Mouse (Mus musculus): ENCODE measurements around the gene Cops7a.

Cops7a gene

GRCm38 (mm10) chr6:124965088-124965719 lies at the start of gene Cops7a:
TSS of gene Cops7a (minus strand) at chr6:124965538.
- DNase-seq = peak; percentile 98

GRCm38 (mm10) chr6:125009181-125010073 lies 44.1 kb upstream of the Cops7a start:
- DNase-seq = peak; percentile 88

GRCm38 (mm10) chr6:125009129-125009180 lies 43.6 kb upstream of the Cops7a start, which contains the start of gene Zfp384:
TSS of gene Zfp384 (plus strand) at chr6:125009145.
- no peak for DNase-seq

- DNase-seq = peak; percentile 97
Observed at GRCm38 (mm10) chr6:125008586-125009128, 43.3 kb upstream of the Cops7a start.

GRCm38 (mm10) chr6:125008060-125008459 lies 42.7 kb upstream of the Cops7a start:
- DNase-seq = no peak

- no peak for DNase-seq
Observed at GRCm38 (mm10) chr6:125005086-125005485, 39.7 kb upstream of the Cops7a start.

GRCm38 (mm10) chr6:125003706-125004105 lies 38.4 kb upstream of the Cops7a start:
- DNase-seq = no peak

- no peak for DNase-seq
Observed at GRCm38 (mm10) chr6:124999546-124999945, 34.2 kb upstream of the Cops7a start.

- DNase-seq = no peak
Observed at GRCm38 (mm10) chr6:124999091-124999490, 33.8 kb upstream of the Cops7a start.

- no peak for DNase-seq
Observed at GRCm38 (mm10) chr6:124998066-124998465, 32.7 kb upstream of the Cops7a start.

- peak; percentile 89 for DNase-seq
Observed at GRCm38 (mm10) chr6:124996551-124997501, 31.5 kb upstream of the Cops7a start, which contains the start of gene Pianp. TSS of gene Pianp (plus strand) at chr6:124996694.

GRCm38 (mm10) chr6:124995831-124996403 lies 30.6 kb upstream of the Cops7a start:
- no peak for DNase-seq

GRCm38 (mm10) chr6:124995246-124995645 lies 29.9 kb upstream of the Cops7a start:
- DNase-seq = no peak

GRCm38 (mm10) chr6:124993876-124994275 lies 28.5 kb upstream of the Cops7a start:
- no peak for DNase-seq

GRCm38 (mm10) chr6:124993365-124993764 lies 28.0 kb upstream of the Cops7a start:
- no peak for DNase-seq

- no peak for DNase-seq
Observed at GRCm38 (mm10) chr6:124992241-124992640, 26.9 kb upstream of the Cops7a start.

- DNase-seq = peak; percentile 66
Observed at GRCm38 (mm10) chr6:124967766-124968165, 2.4 kb upstream of the Cops7a start.

- peak; percentile 41 for DNase-seq
Observed at GRCm38 (mm10) chr6:124966466-124967118, 1.3 kb upstream of the Cops7a start.

- no peak for DNase-seq
Observed at GRCm38 (mm10) chr6:124965747-124966146, 409 bp upstream of the Cops7a start.

- no peak for DNase-seq
Observed at GRCm38 (mm10) chr6:124964638-124965037, 700 bp downstream of the Cops7a start.

- no peak for DNase-seq
Observed at GRCm38 (mm10) chr6:124961021-124961420, 4.3 kb downstream of the Cops7a start.

GRCm38 (mm10) chr6:124959960-124960359 lies 5.4 kb downstream of the Cops7a start:
- DNase-seq = no peak

Data from thymus, postnatal 14 days (tissue).